Mouse (Mus musculus) 3T3-L1 (cell line): Measurements from ENCODE around the gene Dhx16.

Experiments
- DNase-seq: peaks from one replicate; pipeline ENCODE4 v3.0.0-alpha.2; 2015; ENCODE audit warnings: low read depth, low spot score

Gene Dhx16

GRCm38 (mm10) chr17:35859835-35860234 is 19.8 kb upstream of the Dhx16 start:
- DNase-seq, result no peak

- DNase-seq, result no peak
Observed at GRCm38 (mm10) chr17:35860831-35861197, 18.8 kb upstream of the Dhx16 start.

DNA sequence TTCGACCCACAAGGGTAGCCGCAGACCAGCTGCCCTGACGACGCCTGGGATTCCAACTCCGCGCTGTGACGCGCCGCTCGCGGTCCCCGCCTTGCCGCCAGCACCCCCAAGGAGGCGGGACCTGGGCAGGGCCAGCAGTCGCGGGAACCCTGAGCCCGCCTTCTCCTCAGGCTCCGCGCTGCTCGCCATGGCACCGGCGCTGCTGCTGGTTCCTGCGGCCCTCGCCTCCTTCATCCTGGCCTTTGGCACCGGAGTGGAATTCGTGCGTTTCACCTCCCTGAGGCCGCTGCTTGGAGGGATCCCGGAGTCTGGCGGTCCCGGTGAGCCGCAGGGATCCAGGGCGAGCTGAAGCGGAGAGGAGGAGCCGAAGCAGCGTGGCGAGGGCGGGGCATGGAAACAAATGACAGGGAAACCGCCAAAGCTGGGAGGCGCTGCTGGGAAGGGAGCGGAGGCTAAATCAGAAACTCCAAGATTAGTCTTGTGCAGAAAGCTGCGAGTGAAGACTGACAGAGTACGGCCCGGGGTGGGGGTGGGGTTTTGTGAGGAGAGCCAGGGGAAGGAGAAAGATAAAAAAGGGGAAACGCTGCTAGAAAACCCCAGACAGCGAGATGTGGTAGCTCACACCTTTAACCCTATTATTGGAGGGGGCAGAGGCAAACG is 18.3 kb upstream of the Dhx16 start, which contains the start of gene Nrm:
Nrm (plus strand) TSS at position 121 of the 660 bp plus-strand sequence.
- peak; percentile 95 for DNase-seq

- no peak for DNase-seq
Observed at GRCm38 (mm10) chr17:35864832-35865353, 14.7 kb upstream of the Dhx16 start.

- DNase-seq, result peak; percentile 88
Observed at GRCm38 (mm10) chr17:35865481-35866280, 13.9 kb upstream of the Dhx16 start, which contains the start of gene Ppp1r18. TSS of gene Ppp1r18 (plus strand) at chr17:35865593.

- DNase-seq, result peak; percentile 76
Observed at GRCm38 (mm10) chr17:35866281-35866831, 13.3 kb upstream of the Dhx16 start.

DNA sequence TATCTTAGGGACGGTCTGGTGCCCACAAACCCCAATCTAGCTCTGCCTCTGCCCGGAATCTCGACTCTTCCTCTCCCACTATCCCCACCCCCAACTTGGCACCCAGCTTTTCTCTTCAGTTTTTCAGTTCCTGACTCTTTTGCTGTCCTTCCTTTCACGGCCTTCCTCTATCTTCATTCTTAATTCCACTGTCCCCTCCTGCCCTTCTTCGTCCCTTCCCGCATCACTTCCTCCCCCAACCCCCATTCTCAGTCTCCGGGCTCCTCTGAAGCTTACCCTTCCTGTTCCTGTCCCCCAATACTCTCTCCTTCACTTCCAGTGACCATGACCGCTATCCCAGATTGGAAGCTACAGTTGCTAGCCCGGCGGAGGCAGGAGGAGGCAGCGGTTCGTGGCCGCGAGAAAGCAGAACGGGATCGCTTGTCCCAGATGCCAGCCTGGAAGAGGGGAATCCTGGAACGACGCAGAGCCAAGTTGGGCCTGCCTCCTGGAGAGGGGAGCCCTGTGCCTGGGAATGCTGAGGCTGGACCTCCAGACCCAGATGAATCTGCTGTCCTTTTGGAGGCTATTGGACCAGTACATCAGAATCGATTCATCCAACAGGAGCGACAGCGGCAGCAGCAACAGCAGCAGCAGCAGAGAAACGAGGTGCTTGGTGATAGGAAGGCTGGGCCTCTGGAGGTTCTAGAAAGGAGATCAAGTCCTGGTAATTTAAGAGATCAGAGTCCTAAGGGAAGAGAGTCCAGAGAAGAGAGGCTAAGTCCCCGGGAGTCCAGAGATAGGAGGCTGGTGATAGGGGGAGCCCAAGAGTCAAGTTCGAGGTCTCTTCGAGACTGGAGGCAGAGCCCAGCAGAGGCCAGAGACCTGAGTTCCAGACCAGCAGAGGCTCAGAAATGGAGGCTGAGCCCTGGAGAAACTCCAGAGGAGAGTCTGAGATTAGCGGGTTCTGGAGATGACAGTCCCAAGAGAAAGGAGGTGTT is 12.4 kb upstream of the Dhx16 start:
- DNase-seq, result peak; percentile 82

DNA sequence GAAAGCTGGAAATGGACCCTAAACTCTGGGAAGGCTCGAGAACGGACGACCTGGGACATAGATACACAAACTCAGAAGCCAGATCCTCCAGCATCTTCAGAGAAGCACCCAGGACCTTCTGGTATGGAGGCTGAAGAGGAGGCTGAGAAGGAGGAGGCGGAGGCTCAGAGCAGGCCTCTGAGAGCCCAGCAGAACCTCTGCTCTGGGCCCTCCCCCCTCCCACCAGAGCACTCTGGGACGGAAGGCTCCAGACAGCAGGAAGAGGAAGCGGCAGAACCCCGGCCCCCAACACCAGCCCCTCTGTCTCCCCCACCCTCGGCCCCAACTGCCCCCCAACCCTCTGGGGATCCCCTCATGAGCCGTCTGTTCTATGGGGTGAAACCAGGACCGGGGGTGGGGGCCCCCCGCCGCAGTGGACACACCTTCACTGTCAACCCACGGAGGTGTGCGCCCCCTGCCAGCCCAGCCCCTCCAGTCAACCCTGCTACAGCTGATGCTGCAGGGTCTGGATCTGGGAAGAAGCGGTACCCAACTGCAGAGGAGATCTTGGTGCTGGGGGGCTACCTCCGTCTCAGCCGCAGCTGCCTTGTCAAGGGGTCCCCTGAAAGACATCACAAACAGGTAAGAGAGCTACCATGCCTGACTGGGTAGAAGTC is 11.3 kb upstream of the Dhx16 start:
- peak; percentile 66 for DNase-seq

DNA sequence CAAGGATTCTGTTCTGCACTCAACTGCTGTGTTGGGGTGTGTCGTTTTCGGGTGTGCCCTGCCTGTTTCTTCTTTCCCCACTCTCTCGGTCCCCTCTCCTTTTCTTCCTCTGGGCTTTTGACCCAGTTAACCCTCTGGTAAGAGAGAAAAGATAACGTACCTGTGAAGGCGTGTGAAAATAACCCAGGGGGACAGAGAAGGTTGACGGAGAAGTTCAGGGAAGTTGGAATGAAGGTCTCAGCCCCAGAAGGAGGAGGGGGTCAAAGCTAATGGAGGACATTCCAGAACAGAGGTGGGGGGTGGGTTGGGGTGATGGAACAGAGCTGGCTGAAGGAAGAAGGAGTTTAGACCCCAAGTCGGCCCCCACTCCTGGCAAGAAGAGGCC is 10.7 kb upstream of the Dhx16 start:
- DNase-seq, result peak; percentile 26

GRCm38 (mm10) chr17:35869346-35870067 is 10.1 kb upstream of the Dhx16 start:
- peak; percentile 64 for DNase-seq

DNA sequence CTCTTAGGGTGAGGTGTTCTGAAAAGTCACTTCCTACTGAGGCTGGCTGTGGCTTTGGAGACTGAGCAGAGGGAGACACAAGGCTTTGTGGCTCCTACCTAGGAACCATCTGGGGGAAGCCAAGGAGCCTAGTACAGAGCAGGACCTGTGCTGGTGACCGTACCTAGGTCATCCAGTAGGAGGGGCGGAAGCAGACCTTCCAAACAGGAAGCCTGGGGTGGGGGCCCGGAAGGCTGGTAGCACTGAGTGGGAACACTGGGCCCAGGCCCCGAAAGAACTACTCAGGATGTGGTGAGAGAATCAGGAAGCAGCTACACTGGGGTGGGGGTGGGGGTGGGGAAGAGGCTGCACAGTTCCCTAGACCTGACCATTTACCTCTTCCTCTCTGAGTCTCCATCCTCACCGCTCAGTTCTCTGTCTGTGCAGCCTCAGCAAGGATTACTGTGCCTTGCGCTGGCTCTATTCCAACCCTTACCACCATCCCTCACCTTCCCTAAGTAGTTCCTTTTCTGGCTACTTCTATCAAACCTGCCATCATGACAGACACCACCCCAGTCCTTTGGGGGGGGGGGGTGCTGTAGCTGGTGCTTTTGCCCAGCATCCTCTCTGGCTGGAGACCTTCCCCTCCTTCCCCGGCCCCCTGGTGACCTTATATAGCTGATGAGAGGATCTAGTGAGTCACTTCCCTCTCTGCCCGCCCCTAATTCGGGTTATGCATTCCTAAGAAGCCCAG is 9.3 kb upstream of the Dhx16 start:
- peak; percentile 91 for DNase-seq

DNA sequence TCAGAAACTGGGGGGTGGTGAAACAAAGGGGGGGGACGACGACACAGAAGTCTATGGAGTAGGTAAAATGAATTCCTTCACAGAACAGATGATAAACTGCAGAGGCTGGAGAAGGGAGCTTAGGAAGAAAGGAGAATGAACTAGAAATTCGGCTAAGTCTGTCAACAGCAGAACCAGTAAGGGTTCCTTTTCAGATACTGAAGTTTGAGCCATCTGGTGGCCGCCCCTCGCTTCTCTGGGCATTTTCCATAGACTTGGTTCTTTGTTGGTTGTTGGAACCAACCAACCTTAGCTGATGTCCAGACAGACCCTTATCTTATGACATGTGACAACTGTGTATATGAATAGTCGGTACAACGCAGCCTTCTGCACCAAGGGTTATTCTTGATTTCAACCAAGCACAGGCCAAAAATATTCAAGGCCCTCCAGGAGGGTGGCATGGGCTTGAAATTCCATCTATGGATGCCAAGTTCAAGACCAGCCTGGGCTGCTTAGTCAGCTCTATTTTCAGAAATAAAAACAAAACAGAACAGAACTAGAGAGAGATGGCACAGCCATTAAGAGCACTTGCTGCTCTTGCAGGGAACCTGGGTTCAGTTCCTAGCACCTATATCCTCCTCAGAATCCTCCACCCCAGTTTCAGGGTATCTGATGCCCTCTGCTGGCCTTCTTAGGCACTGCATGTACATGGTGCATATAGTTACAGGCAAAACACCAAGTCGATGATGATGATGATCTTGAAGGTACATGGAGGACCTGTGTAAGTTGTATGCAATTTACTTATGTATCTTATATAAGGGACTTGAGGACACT is 8.5 kb upstream of the Dhx16 start:
- peak; percentile 68 for DNase-seq

DNA sequence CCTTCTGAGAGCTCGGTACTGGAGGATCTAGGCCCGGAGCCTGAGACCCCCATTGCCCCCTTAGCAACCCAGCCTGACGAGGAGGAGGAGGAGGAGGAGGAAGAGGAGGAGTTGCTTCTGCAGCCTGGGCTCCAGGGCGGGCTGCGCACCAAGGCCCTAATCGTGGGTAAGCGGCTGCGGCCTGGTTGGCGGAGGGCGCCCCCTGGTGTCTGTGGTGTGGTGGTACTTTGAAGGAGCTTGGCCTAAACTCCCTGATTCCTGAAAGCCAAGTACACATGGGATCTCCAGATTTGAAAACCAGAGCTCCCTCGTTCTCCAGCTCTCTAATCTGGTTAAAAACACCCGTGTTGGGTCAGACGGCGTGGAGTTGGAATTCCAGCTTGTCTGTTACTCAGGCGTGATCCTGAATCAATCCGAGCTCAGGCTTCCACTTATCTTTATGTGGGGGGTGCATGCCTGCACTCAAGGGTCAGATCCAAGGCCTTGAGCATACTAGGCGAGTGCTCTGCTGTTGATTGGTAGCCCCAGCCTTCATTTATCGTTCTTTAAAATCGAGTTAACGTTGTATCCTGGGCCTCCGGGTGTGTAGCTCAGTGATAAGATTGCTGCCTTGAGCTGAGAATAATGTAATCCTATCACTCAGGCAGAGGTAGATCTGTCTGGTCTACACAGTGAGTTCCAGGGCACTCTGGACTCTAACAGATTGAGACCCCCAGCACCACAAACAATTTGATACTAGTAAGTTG is 5.7 kb upstream of the Dhx16 start:
- peak; percentile 83 for DNase-seq

DNA sequence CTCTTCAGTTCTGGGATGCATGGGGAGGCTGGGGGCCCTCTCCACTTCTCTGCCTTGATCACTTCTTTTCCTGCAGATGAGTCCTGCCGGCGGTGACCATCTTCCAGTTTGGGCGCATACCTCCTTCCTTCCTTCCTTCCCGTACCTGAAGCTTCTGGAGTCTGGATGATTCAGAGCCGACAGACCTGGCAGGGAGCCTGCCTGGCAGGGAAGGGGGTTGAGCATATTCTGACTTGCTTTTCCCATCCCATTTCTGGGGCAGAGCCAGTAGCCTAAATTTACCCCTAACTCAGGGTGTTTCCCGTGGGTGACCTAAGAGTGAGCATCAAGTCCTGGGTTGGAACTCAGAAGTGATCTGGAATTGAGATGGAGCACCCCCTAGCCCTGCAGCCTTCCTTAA is 4.9 kb upstream of the Dhx16 start:
- peak; percentile 38 for DNase-seq

- DNase-seq, result no peak
Observed at GRCm38 (mm10) chr17:35882924-35883323, 3.3 kb downstream of the Dhx16 start.

GRCm38 (mm10) chr17:35883777-35884176 is 4.2 kb downstream of the Dhx16 start:
- DNase-seq, result no peak

- DNase-seq, result no peak
Observed at GRCm38 (mm10) chr17:35887725-35888124, 8.1 kb downstream of the Dhx16 start.
